Mouse (Mus musculus) ES-E14 (cell line): ENCODE data around the gene Ntrk3. TPM values are rescaled to one million over a fixed set of nuclear protein-coding genes. Genes with fewer than 3 reads are reported as not detected.

Source experiments
- DNase-seq: peaks from one replicate; pipeline ENCODE4 v3.0.0-alpha.2; 2013; ENCODE audit warnings: low read depth, low spot score
- H3K27ac ChIP-seq: 2 replicates; pipeline ENCODE4 v1.5.1; 2012; ENCODE audit warnings: low read depth, mild to moderate bottlenecking, low read length, moderate library complexity, mixed read lengths; ENCODE audit not compliant: poor library complexity, insufficient read depth, severe bottlenecking
- H3K36me3 ChIP-seq: 2 replicates; pipeline ENCODE4 v1.6.1; 2012; ENCODE audit warnings: mild to moderate bottlenecking, low read length, moderate library complexity, mixed read lengths; ENCODE audit not compliant: control insufficient read depth, poor library complexity, insufficient read depth, severe bottlenecking
- H3K4me1 ChIP-seq, 2 experiments: fragments of 150-350 bp in 1 of 2; sonication (generic) in 1 of 2; 2 replicates each; pipeline ENCODE4 v1.6.1; 2012; ENCODE audit warnings: low read length in 2 of 2, mild to moderate bottlenecking in 1 of 2, mixed read lengths in 1 of 2; ENCODE audit not compliant: control insufficient read depth in 2 of 2, insufficient read depth in 2 of 2, poor library complexity in 1 of 2
- H3K4me3 ChIP-seq, 2 experiments: fragments of 150-350 bp in 1 of 2; sonication (generic) in 1 of 2; 2 replicates each; pipeline ENCODE4 v1.5.1; 2012; ENCODE audit warnings: low read length in 2 of 2, low read depth in 1 of 2, mild to moderate bottlenecking in 1 of 2, mixed read lengths in 1 of 2; ENCODE audit not compliant: insufficient read depth in 1 of 2, poor library complexity in 1 of 2, severe bottlenecking in 1 of 2
- H3K9ac ChIP-seq: 2 replicates; pipeline ENCODE4 v1.6.1; 2012; ENCODE audit warnings: low read depth, mild to moderate bottlenecking, low read length, mixed read lengths; ENCODE audit not compliant: poor library complexity, insufficient read depth, severe bottlenecking
- H3K9me3 ChIP-seq: fragments of 150-350 bp; sonication (generic); 2 replicates; pipeline ENCODE4 v1.6.1; 2012; ENCODE audit warnings: low read depth, mild to moderate bottlenecking, low read length; ENCODE audit not compliant: control insufficient read depth, insufficient read depth
- CHD2 ChIP-seq: IDR thresholded peaks from 2 replicates; pipeline ENCODE4 v1.6.1; 2014; ENCODE audit warnings: mild to moderate bottlenecking, low read depth, low read length, inconsistent platforms
- HCFC1 ChIP-seq: IDR thresholded peaks from 2 replicates; pipeline ENCODE4 v1.6.1; 2012; ENCODE audit warnings: low read length, inconsistent platforms, borderline replicate concordance; ENCODE audit not compliant: insufficient read depth
- MAFK ChIP-seq: IDR thresholded peaks from 2 replicates; pipeline ENCODE4 v1.6.1; 2014; ENCODE audit warnings: mild to moderate bottlenecking, low read depth, low read length, inconsistent platforms; ENCODE audit not compliant: insufficient read depth
- ZC3H11A ChIP-seq: IDR thresholded peaks from 2 replicates; pipeline ENCODE4 v1.6.1; 2012; ENCODE audit warnings: low read depth, mild to moderate bottlenecking, inconsistent platforms, low read length, borderline replicate concordance
- ZNF384 ChIP-seq: IDR thresholded peaks from 2 replicates; pipeline ENCODE4 v1.6.1; 2012; ENCODE audit warnings: low read depth, low read length, inconsistent platforms
- in situ Hi-C, 2 experiments: fragments of 600-800 bp; cut with MboI; formaldehyde crosslinking; loops; one replicate each; pipeline ENCODE4 v1.15.1; 2025; ENCODE audit warnings: low sequenced_read_pairs in 2 of 2, inconsistent platforms in 1 of 2; ENCODE audit not compliant: unreplicated experiment in 2 of 2
- total RNA-seq: library from RNA; depleted of rRNA; stranded (reverse); fragments of 300-350 nt; gene quantifications from 2 replicates; pipeline ENCODE4 v1.2.3, GENCODE M21; 2012

Ntrk3 gene
- total RNA-seq, 1 experiment, result 0.40 TPM

DNA sequence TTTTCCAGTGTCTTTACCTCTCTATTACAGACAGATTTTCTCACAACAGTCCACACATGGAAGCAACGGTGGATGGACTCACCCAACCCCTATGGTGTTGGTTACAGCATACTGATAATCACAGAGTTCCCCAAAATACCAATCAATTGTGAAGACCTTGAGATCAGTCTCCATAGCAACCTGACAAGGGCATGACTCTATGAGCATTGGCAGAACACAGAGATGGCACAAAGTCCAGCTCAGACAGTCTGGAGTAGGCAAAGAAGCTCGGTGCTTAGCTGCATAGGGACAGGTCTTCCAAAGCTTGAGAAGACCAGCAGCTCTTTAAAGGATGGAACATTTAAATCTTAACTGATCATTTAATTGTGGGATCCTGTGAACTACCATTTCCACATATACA is 447.6 kb downstream of the Ntrk3 start:
- Histone ChIP-seq H3K4me3 (no peak overlapping the region), H3K4me1 (no peaks in the 10 kb centered on the region), H3K36me3 (no peaks in the 10 kb centered on the region), H3K27ac (no peak overlapping the region), H3K9me3 (no peaks in the 10 kb centered on the region), H3K9ac (no peak overlapping the region)
- in situ Hi-C loops, result no loop called here
- TF ChIP-seq CHD2 (no peak), MAFK (no peak), ZNF384 (no peak), ZC3H11A (no peak), HCFC1 (no peak)
- DNase-seq, result no peak

DNA sequence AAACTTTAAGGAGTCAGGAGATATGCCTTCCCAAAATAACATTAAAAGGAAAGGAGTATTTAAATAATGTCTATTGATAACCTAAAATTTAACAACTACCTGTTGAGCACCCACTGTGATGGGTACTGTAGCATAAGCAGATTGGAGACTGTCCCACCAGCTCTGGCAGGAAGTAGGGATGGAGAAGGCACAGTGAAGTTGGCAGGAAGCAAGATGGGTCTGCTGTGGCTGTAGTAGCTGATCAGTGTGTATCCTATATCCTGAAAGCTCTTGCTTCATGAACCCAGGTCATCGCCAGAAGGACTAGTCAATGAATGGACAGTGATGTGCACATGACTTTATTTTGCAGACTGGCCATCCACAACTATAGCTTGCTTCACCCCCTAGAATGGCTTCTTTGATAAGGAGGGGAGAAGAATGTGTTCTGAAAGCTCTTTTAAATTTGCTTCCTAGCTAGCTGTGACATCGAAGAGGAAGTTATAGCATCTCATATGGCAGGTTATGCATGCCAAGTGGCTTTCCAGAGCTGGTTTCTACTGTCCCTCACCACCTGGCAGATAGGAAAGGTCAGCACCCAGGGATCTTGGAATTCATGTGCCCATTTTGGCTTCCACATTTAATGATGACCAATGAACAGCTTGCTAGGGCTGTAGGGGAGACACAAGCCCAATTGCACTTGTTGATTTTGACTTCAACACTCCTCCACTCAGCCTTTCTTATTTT is 451.1 kb downstream of the Ntrk3 start:
- H3K4me3 ChIP-seq, result no peak overlapping the region
- no peak overlapping the region for H3K27ac ChIP-seq
- TF ChIP-seq ZC3H11A (no peak), MAFK (no peak), ZNF384 (no peak), HCFC1 (no peak), CHD2 (no peak)
- in situ Hi-C loops, result no loop called here
- no peak for DNase-seq
- no peaks in the 10 kb centered on the region for H3K4me1 ChIP-seq
- H3K36me3 ChIP-seq, result no peaks in the 10 kb centered on the region
- no peak overlapping the region for H3K9ac ChIP-seq
- no peaks in the 10 kb centered on the region for H3K9me3 ChIP-seq

DNA sequence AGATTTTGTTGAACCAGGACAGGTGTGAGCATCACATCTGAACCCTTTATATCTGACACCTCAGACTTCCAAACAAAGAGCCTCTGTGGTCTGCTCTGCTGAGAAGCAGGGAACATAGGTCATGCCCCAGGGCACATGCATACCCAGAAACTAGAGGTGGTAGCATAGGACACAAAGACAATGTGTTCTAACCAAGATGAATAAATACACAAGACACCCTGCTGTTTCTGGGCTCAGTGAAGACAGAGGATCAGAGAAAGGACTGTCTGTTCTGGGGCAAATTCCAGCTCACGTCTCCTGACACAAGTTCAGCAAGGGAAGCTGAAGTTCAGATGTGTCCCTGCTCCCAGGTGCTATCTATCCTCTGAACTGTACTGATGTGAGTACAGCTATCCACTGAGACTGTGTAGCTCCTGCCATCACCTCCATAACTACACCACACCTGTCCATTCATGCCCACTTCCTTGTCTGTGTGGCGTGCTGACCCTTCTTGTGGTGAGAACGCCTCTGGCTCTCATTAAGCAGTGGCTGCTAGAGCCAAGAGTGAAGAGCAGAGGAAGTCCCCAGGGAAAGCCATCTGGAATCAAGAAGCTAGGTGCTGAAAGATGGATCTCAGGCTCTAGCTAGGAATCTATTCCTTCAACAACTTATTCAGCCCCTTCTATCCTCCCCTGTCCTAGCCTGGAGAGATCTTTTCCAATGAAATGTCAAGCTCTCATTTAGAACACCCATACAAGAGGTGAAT is 468.1 kb downstream of the Ntrk3 start:
- TF ChIP-seq ZC3H11A, result no peak
- no peak for TF ChIP-seq ZNF384
- TF ChIP-seq HCFC1, result no peak
- no peak for TF ChIP-seq CHD2
- no peak for TF ChIP-seq MAFK
- Histone ChIP-seq H3K9ac (no peak overlapping the region), H3K4me1 (no peaks in the 10 kb centered on the region), H3K36me3 (no peaks in the 10 kb centered on the region), H3K27ac (no peak overlapping the region), H3K4me3 (no peak overlapping the region), H3K9me3 (no peaks in the 10 kb centered on the region)
- no peak for DNase-seq
- in situ Hi-C loops, result no loop called here

DNA sequence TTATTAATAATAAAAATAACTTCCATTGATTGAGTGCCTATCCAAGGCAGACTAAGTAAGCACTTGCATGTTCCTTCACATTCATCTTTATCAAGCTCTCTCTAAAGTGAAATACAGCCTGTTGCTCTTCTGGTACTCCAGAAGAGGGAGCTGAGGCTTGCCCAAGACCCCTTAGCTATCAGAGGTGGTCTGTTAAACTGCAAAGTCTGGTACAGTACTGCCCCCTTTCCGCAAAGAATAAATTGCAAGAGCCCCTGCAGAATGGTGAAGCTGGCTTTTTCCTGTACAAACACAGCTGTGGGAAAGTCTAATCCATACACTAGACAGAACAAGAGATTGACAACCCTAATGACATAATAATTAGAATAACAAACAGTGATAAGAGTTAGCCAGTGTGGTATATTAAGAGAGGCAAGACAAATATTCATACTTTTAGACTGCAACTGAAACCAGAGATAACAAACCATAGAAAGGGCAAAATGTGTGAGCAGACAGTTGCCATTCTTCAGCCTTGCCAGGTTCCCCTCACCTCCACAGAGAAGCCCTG is 470.3 kb downstream of the Ntrk3 start:
- Histone ChIP-seq H3K4me1 (no peaks in the 10 kb centered on the region), H3K36me3 (no peaks in the 10 kb centered on the region), H3K9ac (no peak overlapping the region), H3K27ac (no peak overlapping the region), H3K9me3 (no peaks in the 10 kb centered on the region), H3K4me3 (no peak overlapping the region)
- in situ Hi-C loops, result no loop called here
- peak; percentile 25 for DNase-seq
- TF ChIP-seq ZC3H11A, result 0 out of 2 replicates have a peak, but pooled peaks have one; percentile 30
- no peak for TF ChIP-seq ZNF384
